Mouse (Mus musculus) cortical plate, adult 2 months (tissue): ENCODE measurements at regions not wholly inside any gene's neighbourhood (a gene's known extent, or its start where the extent isn't known, plus 50 kb on each side); places are given as distances from the start of the nearest gene placed in this dataset.

Source experiments
- CTCF ChIP-seq: fragments of 200-500 bp; IDR thresholded peaks from 2 replicates; pipeline ENCODE4 v1.5.1; 2011; ENCODE audit warnings: mild to moderate bottlenecking, control low read depth, low read length; ENCODE audit not compliant: insufficient read depth; ENCODE audit errors: extremely low read depth
- POLR2A ChIP-seq: fragments of 200-500 bp; IDR thresholded peaks from 2 replicates; pipeline ENCODE4 v1.6.1; 2011; ENCODE audit warnings: mild to moderate bottlenecking, low read length, control low read depth; ENCODE audit not compliant: insufficient read depth; ENCODE audit errors: extremely low read depth

GRCm38 (mm10) chr9:88270836-88271235 lies 56.2 kb upstream of the Nt5e start:
- no peak for TF ChIP-seq POLR2A
- no peak for TF ChIP-seq CTCF
